Mouse (Mus musculus) testis, adult 2 months (tissue): ENCODE measurements around the gene Gm5269. TPM values are rescaled to one million over a fixed set of nuclear protein-coding genes. Genes with fewer than 3 reads are reported as not detected.

Experiments
- H3K27ac ChIP-seq: fragments of 200-500 bp; 2 replicates; pipeline ENCODE4 v1.5.1; 2012; ENCODE audit warnings: low read depth, low read length; ENCODE audit not compliant: control insufficient read depth, insufficient read depth
- H3K27me3 ChIP-seq: fragments of 200-500 bp; 2 replicates; pipeline ENCODE4 v1.6.1; 2012; ENCODE audit warnings: mild to moderate bottlenecking, low read length, moderate library complexity; ENCODE audit not compliant: control insufficient read depth, insufficient read depth
- H3K36me3 ChIP-seq: fragments of 200-500 bp; 2 replicates; pipeline ENCODE4 v1.6.1; 2012; ENCODE audit warnings: mild to moderate bottlenecking, low read length; ENCODE audit not compliant: control insufficient read depth, insufficient read depth
- H3K4me1 ChIP-seq: fragments of 200-500 bp; 2 replicates; pipeline ENCODE4 v1.6.1; 2012; ENCODE audit warnings: low read length; ENCODE audit not compliant: control insufficient read depth, insufficient read depth
- H3K4me3 ChIP-seq: fragments of 200-500 bp; 2 replicates; pipeline ENCODE4 v1.5.1; 2012; ENCODE audit warnings: low read depth, mild to moderate bottlenecking, low read length, moderate library complexity, mixed read lengths; ENCODE audit not compliant: control insufficient read depth
- CTCF ChIP-seq: fragments of 200-500 bp; IDR thresholded peaks from 2 replicates; pipeline ENCODE4 v1.5.1; 2012; ENCODE audit warnings: low read depth, mild to moderate bottlenecking, inconsistent platforms, low read length, moderate library complexity; ENCODE audit not compliant: control insufficient read depth, insufficient read depth, insufficient replicate concordance
- POLR2A ChIP-seq: fragments of 200-500 bp; IDR thresholded peaks from 2 replicates; pipeline ENCODE4 v1.6.1; 2012; ENCODE audit warnings: low read depth, mild to moderate bottlenecking, inconsistent platforms, low read length, moderate library complexity; ENCODE audit not compliant: control insufficient read depth
- polyA plus RNA-seq: library from polyadenylated mRNA; depleted of rRNA; stranded (reverse); fragments of >200 nt; gene quantifications from 2 replicates; pipeline ENCODE4 v1.2.3, GENCODE M21; 2012

Gene Gm5269
- polyA plus RNA-seq, 1 experiment = not detected

DNA sequence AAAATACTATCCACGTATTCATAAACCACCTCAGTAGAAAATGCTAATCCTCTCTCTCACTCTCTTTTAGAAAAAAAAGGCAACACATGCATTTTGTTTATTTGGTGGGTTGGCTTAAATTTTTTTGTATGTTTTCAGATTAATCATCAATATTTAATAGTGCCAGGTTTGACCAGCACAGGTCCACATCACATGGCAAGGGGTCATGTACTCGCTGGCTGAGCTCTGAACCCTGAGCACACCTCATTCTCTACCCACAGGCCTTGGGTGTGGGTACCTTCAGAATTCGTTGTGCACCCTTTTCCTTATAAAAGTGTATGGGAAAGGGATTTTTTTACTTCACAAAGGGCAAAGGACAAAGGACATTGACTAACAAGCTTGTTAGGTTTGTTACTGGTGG lies 14.1 kb upstream of the Gm5269 start:
- TF ChIP-seq CTCF = no peak
- no peak for TF ChIP-seq POLR2A
- no peak overlapping the region for H3K27ac ChIP-seq
- H3K4me1 ChIP-seq = no peaks in the 10 kb centered on the region
- H3K4me3 ChIP-seq = no peak overlapping the region
- H3K27me3 ChIP-seq = no peaks in the 10 kb centered on the region
- H3K36me3 ChIP-seq = no peaks in the 10 kb centered on the region

DNA sequence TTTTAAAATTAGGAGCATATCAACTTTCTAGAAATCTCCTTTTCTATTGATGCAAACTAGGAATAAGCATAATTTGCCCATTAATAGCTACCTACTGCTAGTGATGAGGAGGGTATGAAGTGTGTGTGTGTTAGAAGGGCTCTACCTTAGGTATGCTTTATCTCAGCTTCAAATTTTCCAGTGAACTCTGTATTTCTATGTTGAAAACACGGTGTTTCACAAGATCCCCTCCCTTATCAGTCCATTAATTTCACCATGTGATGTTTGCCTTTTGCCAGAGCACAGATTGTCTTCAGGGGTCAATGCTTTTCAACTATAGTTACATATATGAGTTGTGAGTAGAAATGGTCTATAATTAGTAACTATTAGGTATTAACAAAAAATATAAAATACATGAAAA lies 8.0 kb upstream of the Gm5269 start:
- no peaks in the 10 kb centered on the region for H3K4me1 ChIP-seq
- no peaks in the 10 kb centered on the region for H3K36me3 ChIP-seq
- no peak for TF ChIP-seq CTCF
- no peak for TF ChIP-seq POLR2A

DNA sequence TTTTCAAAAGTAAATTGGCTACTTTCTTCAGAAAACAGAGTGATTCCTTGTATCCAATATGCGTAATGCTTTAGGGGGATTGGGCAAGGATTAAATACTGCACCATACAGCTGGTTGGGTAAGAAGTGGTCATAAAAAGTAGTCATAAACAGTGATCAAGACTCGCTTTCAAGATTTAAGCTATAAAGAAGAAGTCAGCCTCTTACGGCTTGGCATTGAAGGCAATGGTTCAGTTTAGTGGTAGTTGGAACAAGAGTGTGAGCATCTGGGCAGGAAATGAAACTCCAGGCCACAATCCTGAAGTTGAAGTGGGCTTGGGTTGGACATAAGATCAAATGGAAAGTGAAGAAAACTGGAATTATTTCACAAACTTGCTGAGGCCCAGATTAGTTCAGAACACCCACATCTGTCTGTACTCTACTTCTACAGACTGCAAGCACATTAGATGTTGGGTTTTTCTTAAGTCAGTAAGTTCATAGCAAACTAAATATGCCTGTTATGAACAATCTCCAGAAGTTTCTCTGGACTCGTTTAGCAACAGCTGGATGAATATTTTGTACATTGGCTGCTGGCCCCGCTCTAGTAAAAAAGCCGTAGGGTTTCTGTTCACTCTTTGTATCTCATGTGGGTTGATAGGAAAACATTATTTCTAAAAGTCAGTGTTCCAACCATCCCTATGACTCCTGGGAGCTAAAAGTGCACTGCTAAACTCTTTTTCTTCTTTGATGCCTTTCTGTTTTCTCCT lies 4.3 kb upstream of the Gm5269 start:
- Histone ChIP-seq H3K27ac (no peak overlapping the region), H3K4me3 (no peak overlapping the region), H3K27me3 (no peaks in the 10 kb centered on the region), H3K4me1 (no peaks in the 10 kb centered on the region), H3K36me3 (no peaks in the 10 kb centered on the region)
- TF ChIP-seq POLR2A = no peak
- TF ChIP-seq CTCF = no peak

More for the DNA sequence above, 8.0 kb upstream of the Gm5269 start:
- H3K27ac ChIP-seq = no peak overlapping the region
- no peak overlapping the region for H3K4me3 ChIP-seq
- H3K27me3 ChIP-seq = no peaks in the 10 kb centered on the region

DNA sequence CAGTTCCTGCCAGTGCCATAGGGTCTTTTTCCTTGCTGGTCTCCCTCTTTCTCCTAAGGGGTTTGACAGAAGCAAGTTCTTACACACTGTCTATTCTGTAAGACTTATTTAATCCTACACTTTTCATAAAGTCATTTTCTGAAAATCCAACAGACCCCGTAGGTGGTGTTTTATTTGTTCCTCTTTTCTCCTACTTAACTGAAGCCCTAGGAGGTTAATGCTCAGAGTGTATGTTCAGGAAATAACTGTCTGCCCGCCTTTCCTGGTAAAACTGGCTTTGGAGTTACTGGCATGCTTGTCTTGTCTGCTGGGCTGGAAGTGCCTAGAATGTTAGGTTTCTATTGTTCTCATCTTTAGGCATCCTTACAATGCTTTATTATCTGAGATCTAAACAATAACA lies 1.9 kb upstream of the Gm5269 start:
- no peak overlapping the region for H3K4me3 ChIP-seq
- H3K27ac ChIP-seq = no peak overlapping the region

DNA sequence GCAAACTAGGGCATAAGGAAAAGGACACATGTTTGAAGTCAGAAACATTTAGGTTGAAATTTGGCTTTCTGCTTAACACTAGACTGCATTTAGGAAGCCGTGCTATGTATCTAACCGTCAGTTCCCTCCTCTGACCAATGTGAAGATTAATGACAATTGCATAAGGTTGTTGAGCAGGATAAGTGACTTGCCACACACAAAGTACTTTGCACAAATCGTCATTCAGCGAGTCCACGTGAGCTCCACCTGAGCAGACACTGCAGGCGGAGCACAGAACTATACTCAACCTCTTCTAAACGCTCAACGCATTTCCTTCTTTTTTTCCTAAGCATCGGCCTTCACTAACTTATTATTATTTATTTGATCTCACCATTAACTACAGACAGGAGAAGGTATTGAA lies 3.3 kb downstream of the Gm5269 start:
- no peaks in the 10 kb centered on the region for H3K36me3 ChIP-seq
- H3K27me3 ChIP-seq = no peaks in the 10 kb centered on the region
- H3K4me1 ChIP-seq = no peaks in the 10 kb centered on the region
- TF ChIP-seq POLR2A = no peak
- no peak for TF ChIP-seq CTCF
- H3K27ac ChIP-seq = no peak overlapping the region
- no peak overlapping the region for H3K4me3 ChIP-seq

More for the DNA sequence above, 1.9 kb upstream of the Gm5269 start:
- no peak for TF ChIP-seq POLR2A
- no peak for TF ChIP-seq CTCF
- Histone ChIP-seq H3K4me1 (no peaks in the 10 kb centered on the region), H3K36me3 (no peaks in the 10 kb centered on the region), H3K27me3 (no peaks in the 10 kb centered on the region)

DNA sequence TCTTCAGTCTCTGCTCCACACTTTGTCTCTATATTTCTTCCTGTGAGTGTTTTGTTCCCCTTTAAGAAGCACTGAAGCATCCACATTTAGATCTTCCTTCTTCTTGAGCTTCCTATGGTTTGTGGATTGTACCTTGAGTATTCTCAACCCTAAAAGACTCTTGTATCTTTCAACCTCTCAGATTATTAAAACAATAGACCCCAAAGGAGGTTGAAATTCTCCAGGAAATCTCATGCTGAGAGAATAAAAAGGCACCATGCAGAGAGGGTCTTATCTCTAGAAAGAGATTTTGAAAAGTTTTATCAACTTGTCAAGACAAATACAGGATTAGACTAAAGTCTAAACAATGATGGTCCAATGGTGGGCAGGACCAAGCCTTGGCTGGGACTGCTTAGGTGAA lies 6.7 kb downstream of the Gm5269 start:
- H3K27me3 ChIP-seq = no peaks in the 10 kb centered on the region
- no peaks in the 10 kb centered on the region for H3K4me1 ChIP-seq
- H3K36me3 ChIP-seq = no peaks in the 10 kb centered on the region
- no peak overlapping the region for H3K27ac ChIP-seq
- no peak for TF ChIP-seq POLR2A
- no peak for TF ChIP-seq CTCF
- H3K4me3 ChIP-seq = no peak overlapping the region

DNA sequence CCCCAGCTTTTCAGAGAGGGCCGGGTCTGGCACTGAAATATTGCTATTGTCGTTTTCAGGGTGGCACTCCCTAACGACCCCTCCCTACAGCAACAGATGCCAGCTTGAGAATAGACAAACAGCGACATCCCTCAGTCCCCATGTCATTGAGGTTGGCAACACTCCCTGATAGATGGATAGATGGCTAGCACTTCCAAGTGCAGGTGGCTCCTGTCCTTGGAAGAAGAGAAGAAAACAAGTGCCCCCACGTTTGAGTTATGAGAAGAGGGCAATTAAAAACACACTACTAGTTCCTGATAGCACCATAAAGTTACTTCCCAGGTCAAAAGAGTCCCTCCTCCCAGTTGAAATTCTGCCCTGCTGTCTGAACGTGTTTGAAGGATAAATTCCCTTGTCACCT lies 8.0 kb downstream of the Gm5269 start:
- no peak for TF ChIP-seq CTCF
- TF ChIP-seq POLR2A = no peak
- H3K4me1 ChIP-seq = no peaks in the 10 kb centered on the region

DNA sequence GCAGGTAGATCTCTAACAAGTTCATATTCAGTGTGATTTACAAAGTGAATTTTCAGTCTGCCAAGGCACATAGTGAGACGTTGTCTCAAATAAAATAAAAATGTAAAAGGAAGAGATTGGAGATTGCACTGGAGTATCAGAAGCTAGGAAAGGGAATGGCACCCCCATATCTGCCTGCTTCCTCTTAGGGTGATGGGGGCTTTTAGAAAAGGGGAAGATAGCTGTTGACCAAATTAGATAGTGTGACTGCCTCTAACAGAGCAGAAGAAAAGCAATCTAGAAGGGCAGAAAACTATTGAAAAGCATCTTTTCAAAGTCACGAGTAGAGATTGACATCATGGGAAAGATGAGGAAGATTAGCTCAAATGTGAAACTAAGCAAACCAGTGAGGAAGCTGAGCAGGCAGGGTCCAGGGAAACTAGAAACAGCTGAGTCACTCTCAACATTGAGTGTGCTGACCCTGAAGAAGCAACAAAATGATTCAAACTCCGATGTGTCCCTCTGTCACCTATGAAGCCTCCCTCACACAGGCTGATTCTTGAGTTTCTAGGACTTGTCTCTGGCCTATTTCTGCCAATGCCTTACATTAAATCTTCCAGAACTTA lies 8.7 kb downstream of the Gm5269 start:
- TF ChIP-seq CTCF (no peak), POLR2A (no peak)
- H3K27ac ChIP-seq = no peak overlapping the region
- H3K4me3 ChIP-seq = no peak overlapping the region
- no peaks in the 10 kb centered on the region for H3K27me3 ChIP-seq
- H3K36me3 ChIP-seq = no peaks in the 10 kb centered on the region
- no peaks in the 10 kb centered on the region for H3K4me1 ChIP-seq

More for the DNA sequence above, 8.0 kb downstream of the Gm5269 start:
- Histone ChIP-seq H3K4me3 (no peak overlapping the region), H3K36me3 (no peaks in the 10 kb centered on the region), H3K27ac (no peak overlapping the region), H3K27me3 (no peaks in the 10 kb centered on the region)
